Mouse (Mus musculus) cerebellum, postnatal 4 days (tissue): ENCODE data around the gene Otulin.

Source experiments
- DNase-seq, 2 experiments: peaks; one replicate each; pipeline ENCODE4 v3.0.0; 2022; ENCODE audit warnings: low spot score in 2 of 2, mixed read lengths in 1 of 2

The Otulin gene

DNA sequence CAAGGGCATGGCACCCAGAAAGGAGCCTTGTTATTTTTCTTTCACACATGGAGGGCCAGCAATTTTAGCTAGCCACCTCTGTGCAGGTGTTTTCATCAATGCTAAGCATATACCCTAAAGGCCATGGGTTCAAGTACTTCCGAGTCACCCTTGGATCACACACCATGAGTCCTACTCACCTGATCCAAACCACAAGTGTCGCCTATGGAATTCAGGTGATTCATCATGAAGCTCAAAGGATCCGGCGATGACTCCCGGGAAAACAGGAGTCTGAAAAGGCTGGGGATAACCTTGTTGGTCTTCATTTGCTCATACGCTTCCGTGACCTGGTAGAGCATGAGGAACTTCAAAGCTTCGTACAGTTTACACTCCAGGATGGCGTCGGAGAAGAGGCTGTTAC, 27.4 kb upstream of the Otulin start:
- DNase-seq = no peak

DNA sequence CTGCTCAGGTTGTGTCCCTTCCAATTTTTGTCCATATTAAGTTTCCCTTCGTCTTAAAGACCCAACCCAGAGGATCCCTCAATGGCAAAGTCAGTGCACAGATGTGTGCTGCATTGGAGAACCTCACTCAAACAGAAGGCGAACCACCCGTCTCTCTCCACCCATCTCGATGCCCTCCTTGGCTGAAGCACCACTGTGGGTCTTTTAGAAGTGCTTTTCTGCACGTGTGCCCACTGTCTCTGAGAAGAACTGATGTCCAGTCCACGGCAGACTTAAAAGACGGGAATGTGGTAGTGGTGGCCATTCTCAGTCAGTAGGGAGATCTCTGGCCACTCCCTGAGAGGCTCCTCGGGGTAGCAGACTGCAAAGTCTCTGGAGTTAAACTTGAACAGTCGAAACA, 26.1 kb upstream of the Otulin start:
- DNase-seq = no peak

DNA sequence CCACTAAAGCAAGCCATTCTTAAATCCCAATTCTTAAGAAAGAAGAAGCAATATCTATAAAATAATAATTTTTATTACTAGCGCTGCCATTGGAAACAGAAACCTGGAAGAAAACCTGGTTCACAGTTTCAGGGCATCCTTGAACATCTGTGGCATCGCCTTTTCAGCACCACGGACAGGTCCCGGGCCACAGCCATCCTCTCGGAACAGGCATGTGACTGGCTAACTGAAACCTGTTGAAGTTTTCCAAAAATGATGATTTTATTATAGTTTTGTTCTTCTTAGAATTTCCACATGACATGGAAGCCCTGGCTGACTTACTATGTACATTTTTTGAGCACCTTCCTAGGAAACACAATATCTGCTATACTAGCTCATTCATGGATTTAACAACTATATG, 24.5 kb upstream of the Otulin start:
- no peak for DNase-seq

DNA sequence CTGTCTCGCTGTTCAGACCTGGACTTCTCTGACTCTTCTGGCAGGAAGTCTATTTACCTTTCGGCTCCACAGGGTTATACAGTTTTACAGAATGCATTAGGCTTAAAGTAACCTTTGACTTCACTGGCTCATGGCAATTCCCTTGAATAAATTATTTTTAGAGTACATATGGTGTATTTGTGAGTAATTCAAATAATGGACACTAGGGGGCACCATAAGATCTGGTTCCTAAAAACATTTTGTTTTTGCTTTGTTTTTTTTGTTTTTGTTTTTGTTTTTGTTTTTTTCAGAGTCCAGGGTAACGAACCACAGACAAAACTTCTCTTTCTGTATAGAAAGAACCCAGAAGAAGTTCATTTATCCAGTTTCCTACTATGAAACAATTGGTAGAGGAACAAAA, 17.2 kb upstream of the Otulin start:
- no peak for DNase-seq

DNA sequence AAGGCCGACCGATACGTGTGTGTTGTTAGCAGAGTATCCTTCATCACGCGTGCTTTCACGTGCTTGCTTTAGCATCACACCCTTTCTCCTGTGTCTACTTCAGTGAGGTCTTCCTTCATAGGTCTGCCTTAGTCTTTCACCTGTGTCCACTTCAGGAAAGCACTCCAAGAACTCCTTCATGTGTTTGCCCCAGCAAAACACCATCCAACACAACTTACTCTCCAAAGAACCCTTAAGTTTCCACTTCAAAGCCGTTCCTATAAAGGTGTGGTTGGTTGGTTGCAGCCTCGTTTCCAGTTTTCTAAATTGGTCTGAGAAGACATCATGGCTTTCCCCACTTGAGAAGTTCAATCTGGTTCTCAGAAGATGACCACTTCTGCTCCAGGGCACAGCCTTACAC, 16.2 kb upstream of the Otulin start:
- no peak for DNase-seq

DNA sequence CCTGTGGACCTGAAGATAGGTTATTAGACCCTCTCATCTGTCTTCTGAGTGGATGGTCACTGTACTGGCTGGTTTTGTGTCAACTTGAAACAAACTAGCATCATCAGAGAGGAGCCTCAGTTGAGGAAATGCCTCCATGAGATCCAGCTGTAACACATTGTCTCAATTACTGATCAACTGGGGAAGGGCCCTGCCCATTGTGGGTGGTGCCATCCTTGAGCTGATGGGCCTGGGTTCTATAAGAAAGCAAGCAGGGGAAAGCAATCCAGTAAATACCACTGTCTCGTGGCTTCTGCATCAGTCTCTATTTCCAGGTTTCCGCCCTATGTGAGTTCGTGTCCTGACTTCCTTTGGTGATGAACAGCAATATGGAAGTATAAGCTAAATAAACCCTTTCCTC, 14.8 kb upstream of the Otulin start:
- no peak for DNase-seq

DNA sequence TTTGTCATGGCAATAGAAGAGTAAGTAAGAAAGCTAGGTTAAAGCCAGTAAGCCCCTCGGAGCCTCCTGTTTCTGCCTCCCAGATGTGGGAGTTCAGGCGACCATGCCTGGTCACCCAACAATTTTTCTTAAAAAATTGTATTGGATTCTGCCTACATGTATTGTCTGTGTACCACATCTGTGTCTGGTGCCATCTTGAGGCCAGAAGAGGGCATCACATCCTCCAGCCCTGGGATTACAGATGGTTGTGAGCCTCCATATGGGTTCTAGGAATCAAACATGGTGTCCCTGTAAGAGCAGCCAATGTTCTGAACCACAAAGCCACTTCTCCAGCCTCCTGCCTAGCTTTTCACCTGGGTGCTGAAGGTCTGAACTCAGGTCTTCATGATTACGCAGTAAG, 12.4 kb upstream of the Otulin start:
- DNase-seq = no peak

DNA sequence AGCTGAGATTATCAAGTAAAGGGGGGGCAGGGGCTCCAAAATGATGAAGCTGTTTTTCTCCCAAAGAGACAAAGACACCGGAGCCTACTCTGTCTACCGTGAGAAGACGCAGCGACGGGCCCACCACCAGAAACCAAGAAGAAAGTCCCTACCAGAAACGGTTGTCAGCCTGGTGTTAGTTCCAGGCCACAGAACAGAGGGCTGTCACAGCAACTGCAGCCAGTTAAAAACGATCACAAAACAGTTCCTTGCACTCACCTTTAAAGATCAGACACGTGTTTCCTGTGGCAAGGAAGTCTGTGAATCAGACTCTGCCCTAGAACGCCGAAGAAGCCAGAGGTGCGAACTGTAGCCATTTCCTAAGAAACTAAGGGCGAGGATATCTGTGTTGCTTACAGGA, 10.7 kb upstream of the Otulin start:
- no peak for DNase-seq

DNA sequence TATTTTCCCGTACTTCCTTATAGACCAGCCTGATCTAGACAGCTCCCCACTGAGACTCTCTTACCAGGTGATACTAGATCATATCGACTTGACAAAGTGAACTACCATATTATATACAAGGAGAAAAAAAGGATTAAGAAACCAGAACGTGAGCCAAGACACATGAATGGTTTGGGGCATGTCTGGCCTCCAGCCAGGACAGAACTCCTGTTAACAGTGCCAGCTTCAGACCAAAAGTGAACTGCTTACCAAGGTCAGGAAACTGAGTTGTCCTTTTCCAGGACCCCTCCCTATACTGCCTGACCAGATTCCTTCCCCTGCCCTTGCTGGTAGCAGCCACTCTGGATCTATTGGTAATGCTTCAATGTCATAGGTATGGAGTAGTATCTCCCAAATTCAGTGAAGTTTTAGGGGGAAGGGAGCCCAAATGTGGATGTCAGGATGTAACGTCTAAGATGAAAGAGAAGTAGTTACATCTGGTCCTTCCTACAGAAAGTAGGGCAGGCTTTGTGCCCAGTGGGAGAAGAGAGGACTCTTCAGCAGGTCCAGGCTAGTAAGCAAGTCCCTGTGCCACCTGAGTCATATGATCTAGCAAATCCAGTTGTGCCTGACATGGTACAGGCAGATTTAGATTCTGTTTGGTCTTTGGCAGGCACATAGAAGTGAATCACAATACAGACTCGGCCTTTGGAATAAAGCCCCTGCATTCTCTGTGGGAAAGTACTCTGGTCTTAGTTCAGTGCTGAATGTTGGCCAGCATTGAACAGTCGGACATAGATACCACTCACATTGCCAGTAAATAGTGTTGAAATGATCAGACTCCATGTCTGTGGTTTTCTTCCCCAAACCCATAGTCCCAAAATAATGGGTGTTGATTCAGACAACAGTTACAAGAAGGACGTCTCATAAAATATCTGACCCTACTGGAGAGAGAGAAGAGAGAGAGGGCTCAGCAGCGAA, 3.7 kb upstream of the Otulin start:
- no peak for DNase-seq

DNA sequence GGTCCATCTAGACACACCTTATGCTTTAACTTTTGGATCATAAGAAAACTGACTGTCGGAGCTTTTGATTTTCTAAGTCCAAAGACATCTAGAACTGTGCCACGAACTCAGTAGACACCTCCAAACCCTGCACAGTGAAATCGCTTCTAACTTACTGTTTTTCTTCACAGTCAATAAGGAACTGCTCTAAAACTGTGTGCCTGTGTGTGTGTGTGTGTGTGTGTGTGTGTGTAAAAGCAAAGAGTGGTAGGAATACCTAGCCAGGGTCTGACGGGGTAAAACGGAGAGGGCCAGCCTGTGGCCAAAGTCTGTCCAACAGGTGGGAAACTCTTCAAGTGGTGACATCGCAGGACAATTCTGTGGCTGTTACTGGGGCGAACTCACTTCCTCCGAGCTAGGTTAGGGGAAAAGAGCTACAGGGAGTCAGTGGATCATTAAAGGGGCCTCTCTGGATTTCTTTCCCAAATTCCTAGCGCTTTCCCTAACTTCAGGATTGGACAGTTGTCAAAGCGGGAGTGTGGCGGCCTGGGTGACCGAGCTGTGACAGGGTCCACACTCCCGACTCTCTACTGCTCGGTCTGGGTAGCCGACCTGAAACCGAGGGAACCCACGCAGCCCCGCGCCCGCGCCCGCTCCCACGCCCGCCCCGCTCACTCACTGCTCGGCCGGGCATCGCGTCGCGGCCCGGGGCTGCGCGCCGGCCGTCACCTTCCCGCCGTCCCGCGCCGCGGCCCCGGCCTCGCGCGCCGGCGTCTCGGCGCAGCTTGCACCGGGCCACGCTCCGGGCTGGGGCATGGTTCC, 493 bp downstream of the Otulin start:
- no peak for DNase-seq

DNA sequence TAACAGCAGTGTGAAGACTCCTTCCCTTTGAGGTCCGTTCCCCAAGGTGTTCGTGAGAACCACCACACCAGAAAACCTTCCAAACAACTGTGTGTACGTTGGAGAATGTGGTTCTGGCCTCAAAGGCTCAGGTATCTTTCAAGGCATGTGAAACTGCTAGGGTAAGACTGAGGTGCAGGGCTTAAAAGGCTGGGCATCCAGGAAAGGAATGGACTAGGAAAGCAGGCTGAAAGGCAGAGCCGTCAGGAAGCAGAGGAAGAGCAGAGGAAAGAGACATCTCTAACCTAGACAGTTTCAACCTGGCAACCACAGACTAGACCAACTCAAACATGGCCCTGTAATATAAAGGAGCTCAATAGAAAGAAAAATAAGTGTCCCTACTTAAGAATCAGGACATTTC, 1.4 kb downstream of the Otulin start:
- no peak for DNase-seq

DNA sequence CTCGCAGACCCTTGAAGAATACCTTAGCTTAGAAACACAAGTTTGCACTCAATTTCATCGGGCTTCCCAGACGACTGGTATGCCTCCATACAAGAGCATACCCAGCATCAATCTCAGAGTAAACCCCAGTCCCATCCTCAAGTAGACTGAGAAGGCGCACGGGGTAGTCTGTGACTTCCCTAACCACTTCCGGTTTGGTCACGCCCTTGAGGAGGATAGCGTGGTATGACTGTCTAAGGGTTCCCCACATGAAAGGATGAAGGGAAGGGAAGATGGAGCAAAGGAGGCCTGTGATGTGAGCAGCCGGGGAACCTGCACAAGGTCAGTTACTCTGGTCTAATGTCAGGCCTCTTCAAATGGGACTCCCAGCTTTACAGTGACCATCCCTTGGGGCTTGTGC, 2.7 kb downstream of the Otulin start:
- DNase-seq = no peak

DNA sequence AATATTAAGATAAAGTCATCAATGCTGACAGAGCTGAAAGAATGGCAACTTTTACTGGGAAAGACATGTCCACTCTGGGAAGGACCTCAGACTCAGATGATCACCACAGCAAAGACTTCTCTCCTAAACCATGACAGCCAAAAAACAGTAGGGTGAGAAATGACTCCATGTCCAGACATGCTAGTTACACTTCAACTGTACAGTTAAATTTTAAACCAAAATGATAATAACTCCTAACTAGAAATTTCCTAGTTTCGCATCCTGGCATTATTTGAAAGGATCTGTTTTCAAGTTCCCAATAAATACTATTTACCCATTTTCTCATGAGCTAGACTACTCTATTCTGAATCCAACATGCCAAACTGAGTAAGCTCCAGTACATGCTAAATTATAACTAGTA, 4.2 kb downstream of the Otulin start:
- DNase-seq = no peak

DNA sequence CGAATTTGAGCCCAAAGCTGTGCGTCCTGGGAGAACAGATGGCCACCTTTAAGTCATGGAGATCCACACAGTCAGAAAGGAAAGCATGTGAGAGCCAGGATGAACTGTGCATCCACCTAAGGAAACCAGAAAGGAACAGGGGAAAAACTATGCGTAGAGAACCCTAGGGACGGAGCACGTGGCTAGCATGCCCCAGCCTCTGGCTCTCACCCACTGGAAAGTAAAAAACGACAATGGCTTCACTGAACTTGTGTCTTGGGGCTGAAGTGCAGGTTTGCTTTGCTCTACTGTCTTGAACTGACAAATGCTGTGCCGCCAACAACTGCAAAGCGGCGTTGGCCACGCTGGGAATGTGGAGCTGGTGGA, 4.6 kb downstream of the Otulin start:
- no peak for DNase-seq

DNA sequence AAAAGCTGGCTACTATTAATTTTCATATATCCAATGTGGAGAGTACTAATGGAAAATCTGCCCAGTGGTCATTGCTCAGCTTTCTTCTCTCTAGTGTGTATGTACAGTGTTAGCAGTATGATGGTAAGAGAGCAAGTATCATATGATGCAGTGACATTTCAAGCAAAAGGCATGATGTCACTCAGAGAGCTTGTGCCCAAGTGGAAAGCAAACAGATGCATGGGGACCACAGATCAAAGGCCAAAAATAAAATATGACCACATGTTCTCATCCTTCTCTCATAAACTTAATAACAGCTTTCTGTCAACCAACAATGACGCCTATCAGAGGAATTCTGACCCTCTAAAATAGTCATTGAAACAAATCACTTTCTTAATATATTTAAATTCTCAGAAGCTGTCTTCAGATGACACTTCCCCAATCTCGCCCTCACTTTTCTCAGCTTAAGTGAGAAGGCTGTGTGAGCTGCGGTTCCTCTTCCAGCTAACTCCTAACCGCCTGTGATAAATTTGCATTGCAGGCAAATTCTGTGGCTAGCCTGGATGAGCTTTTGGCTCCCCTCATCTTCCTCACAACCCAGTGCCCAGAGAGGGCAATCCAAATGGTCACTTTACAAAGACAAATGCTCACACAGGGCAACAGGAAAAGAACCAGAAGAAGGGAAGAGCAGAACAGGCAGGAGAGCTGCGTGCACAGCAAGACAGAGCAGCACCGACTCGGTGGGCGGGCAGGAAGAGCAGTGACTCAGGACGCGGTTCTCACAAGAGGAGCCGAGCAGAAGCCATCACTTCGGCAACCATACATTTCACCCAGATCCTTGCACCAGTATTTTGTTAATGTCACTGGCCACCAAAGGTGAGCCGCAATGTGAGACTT, 5.2 kb downstream of the Otulin start:
- DNase-seq = no peak

DNA sequence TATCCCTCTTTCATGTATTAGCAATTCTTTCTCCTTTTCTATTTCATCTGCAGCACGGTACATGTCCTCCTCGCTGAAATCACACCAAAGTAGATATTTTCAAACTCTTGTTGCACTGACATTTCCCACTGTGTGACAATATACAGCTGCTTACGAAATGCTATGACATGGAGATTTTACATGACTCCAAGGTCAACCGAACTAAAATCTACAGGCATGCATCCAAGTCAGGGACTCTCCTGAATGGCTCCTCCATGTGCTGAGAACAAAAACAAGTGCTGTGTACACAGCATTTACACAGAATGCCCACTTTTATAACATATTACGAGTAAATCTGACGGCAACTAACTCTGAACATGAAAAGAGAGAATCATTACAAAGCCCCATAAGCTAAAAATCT, 7.2 kb downstream of the Otulin start:
- DNase-seq = no peak

DNA sequence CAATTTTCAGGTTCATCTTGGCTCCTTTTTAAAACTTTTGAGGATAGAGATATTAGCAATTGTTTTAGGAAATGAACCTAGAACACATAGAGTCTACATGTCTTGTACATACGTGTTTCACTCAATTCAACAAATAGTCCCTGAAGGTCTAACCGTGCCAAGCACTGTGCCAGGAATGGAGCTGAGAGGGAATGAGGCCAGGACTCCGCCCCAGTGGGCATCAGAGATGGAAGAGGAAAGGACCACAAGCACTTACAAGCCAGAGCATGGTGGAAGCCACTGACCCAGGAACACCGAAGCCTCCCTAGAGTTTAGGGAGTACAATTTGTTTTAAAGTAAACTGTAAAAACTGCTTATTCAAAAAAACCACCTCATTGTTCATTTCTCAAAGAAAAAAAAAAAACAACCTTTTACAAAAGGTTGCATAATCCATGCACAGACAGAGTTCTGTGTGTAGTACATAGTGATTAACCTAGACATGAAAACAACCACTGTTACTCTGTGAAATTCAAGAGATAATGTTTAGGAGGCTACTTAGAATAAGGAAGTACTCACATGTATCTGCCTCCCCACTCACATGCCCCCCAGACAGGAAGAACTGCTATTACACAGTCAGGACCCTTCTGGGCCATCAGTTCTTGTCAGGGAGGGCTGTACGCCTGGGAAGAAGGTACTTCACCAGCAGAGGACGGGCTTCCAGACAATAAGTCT, 9.9 kb downstream of the Otulin start:
- DNase-seq = no peak

DNA sequence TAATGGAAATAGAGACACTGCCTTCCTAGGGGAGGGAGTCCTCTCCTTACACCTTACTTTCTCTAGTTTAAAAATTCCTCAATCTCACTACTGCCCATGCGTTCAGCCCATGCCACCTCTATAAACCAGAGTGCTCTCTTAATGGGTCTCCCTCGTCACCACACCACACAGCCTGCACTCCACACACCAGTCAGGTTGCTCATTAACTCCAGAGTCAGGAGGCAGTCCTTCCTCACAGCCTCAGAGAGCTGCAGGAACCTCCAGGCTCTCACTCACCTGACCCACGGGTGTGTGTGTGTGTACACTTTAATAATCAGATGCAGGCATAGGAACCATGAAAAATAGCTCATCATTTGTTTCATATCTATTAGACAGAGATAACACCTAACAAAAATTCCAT, 10.8 kb downstream of the Otulin start:
- no peak for DNase-seq

DNA sequence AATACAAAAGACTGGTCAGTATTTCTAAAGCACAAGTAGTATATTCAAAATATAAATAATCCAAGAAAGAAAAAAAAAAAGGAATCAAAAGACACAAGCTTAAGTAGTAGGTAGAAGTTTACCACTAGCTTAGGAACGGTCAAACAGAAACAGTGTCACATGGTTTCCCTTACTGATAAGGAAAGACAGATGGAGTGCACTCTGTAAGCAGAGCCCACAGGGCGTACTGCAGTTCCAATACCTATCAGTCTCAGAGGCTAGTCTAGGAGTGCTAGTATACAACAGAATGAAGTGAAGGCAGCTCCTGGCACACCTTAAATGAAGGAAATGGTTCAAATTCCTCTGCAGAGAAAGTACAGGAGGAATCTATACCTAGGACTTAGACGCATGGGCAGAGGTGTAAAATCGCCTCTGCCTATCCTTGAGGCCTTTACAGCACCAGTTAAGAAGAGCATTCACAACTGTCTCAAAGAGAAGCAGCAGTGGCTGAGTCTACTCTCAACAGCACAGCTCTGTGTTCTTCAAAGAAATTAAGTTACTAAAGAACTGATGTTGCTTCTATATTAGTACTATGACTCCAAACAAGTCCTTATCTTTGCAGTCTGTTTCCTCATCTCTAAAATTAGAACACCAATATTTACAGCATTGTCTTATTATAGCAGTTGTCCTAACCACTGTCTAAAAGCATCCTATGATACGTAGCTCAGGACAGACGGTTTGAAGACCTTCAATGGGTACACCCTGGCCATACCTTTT, 11.5 kb downstream of the Otulin start:
- no peak for DNase-seq

DNA sequence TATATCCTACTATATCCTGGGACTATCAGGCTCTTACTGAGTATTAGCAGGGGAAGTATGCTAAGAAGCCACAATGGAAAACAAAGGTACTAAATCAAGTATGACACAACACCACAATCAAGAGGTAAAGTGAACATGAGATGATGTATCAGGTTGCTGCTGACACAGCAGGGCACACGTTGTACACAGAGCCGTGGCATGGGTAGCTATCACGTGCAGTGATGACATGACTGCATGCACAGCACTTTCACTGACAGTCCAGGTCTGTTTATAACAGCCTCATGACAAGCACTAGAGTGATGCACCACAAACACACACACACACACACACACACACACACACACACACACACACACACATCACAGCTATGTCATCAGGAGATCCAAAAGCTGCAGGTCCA, 13.3 kb downstream of the Otulin start:
- DNase-seq = no peak

DNA sequence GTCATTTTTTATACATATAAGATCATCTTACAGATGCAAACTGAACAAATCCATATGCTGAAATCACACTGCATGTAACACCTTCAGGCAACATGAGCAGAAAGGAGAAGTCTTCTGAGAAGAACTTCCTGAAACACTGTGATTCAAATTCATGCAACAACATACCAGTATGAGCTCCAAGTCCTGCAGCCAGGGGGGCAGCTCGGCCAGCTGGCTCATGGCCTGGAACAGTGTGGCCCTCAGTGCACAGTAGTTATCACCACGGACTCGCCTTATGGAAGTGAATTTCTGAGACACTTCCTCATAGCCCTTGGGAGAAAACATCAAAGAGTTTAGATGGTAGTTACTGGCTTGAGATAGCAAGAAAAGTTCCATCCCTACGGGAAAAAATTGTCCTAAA, 14.3 kb downstream of the Otulin start:
- no peak for DNase-seq
